Mouse (Mus musculus) naive thymus-derived CD4-positive, alpha-beta T cell, adult 2 months (primary cell): Measurements from ENCODE around the gene Myo18a.
A peak's percentile ranks its signal among the peaks of the same experiment; 100 is the strongest.

ENCODE experiments used
- DNase-seq: peaks from one replicate; pipeline ENCODE4 v3.0.0-alpha.2; 2011; ENCODE audit warnings: low read depth

The Myo18a gene

GRCm38 (mm10) chr11:77795216-77795615 lies 32.2 kb downstream of the Myo18a start:
- DNase-seq, result no peak

- DNase-seq, result no peak
Observed at GRCm38 (mm10) chr11:77800491-77800868, 37.4 kb downstream of the Myo18a start.

GRCm38 (mm10) chr11:77800869-77801701 lies 38.0 kb downstream of the Myo18a start:
- DNase-seq, result peak; percentile 89

- DNase-seq, result peak; percentile 70
Observed at GRCm38 (mm10) chr11:77802341-77802865, 39.4 kb downstream of the Myo18a start.

GRCm38 (mm10) chr11:77806218-77806617 lies 43.2 kb downstream of the Myo18a start:
- no peak for DNase-seq

- no peak for DNase-seq
Observed at GRCm38 (mm10) chr11:77806855-77807254, 43.8 kb downstream of the Myo18a start.

- no peak for DNase-seq
Observed at GRCm38 (mm10) chr11:77808051-77808465, 45.0 kb downstream of the Myo18a start.

- DNase-seq, result no peak
Observed at GRCm38 (mm10) chr11:77809215-77809614, 46.2 kb downstream of the Myo18a start.

- no peak for DNase-seq
Observed at GRCm38 (mm10) chr11:77810018-77810417, 47.0 kb downstream of the Myo18a start.

- DNase-seq, result no peak
Observed at GRCm38 (mm10) chr11:77813969-77814368, 50.9 kb downstream of the Myo18a start.

GRCm38 (mm10) chr11:77816003-77816402 lies 53.0 kb downstream of the Myo18a start:
- peak; percentile 92 for DNase-seq

GRCm38 (mm10) chr11:77821648-77822047 lies 58.6 kb downstream of the Myo18a start:
- peak; percentile 62 for DNase-seq

GRCm38 (mm10) chr11:77822781-77823180 lies 59.7 kb downstream of the Myo18a start:
- peak; percentile 83 for DNase-seq

- peak; percentile 71 for DNase-seq
Observed at GRCm38 (mm10) chr11:77825853-77826252, 62.8 kb downstream of the Myo18a start.

GRCm38 (mm10) chr11:77826311-77826710 lies 63.3 kb downstream of the Myo18a start:
- DNase-seq, result peak; percentile 21

GRCm38 (mm10) chr11:77827241-77827995 lies 64.4 kb downstream of the Myo18a start:
- peak; percentile 88 for DNase-seq

- DNase-seq, result no peak
Observed at GRCm38 (mm10) chr11:77828163-77828562, 65.1 kb downstream of the Myo18a start.

GRCm38 (mm10) chr11:77829043-77829841 lies 66.2 kb downstream of the Myo18a start:
- DNase-seq, result no peak

- no peak for DNase-seq
Observed at GRCm38 (mm10) chr11:77830875-77831274, 67.8 kb downstream of the Myo18a start.

GRCm38 (mm10) chr11:77832541-77832940 lies 69.5 kb downstream of the Myo18a start:
- no peak for DNase-seq

- DNase-seq, result no peak
Observed at GRCm38 (mm10) chr11:77835109-77835508, 72.1 kb downstream of the Myo18a start.

GRCm38 (mm10) chr11:77836290-77836689 lies 73.2 kb downstream of the Myo18a start:
- DNase-seq, result no peak
